Mouse (Mus musculus) activated CD4-positive, CD25-positive, alpha-beta regulatory T cell, adult 9 weeks (primary cell): ENCODE data around the gene Slc17a3. TPM values are rescaled to one million over a fixed set of nuclear protein-coding genes. Genes with fewer than 3 reads are reported as not detected.

Source experiments
- polyA plus RNA-seq: library from polyadenylated mRNA; unstranded; fragments of 100-300 nt; shearing (Covaris generic); gene quantifications from one replicate; pipeline ENCODE4 v1.2.1, GENCODE M21; 2017

The Slc17a3 gene
- polyA plus RNA-seq = not detected

DNA sequence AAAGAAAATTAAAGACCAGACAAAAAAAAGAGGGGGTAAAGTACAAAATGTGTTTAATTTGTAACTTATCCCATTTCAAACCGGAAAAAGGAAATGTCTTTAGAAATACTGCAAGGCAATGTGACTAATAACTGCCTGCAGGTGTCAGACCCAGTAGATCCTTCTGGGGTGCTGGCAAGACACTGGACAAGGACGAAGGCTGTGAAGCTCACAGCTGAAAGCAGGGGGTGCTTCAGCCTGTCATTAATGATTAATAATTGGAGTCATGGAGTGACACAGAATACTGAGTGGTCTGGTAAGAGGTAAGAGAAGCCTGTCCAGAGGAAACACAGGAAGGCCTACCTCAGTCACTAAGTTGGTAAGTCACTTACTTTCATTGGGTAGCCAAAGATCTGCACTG, at the start of gene Slc17a3:
TSS of gene Slc17a3 (plus strand) at position 127 of the 400 bp plus-strand sequence.

DNA sequence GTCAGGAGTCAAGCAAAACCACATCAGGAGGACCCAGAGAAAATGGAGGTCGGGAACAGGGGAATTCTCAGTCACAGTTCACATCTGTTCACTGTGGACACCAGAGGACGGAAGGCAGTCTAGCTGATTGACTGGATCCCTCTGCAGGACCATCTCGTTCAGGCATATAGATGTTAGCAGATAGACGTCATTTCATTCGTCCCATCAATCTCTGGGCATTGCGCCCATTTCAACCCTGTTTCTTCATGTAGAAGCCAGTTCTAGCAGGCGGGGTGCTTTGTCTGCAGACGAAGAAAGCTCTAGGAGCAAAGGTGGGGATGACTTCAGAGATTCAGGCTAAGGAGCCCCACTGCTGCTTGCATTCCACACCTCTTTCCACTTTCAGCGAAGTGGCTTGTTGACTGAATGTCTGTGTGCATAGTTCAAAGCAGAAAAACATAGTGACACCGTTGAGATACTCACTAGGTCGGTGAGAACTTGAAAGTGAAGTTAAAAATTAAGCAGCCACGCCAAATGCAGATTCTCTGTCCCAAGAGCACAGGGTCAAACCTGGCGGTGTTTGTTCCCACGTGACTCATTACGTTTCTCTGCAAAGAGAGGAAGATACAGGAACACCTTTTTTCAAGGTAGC, 32.7 kb upstream of the Slc17a3 start, which contains the start of gene Slc17a2:
TSS of gene Slc17a2 (plus strand) at position 572 of the 631 bp plus-strand sequence.

DNA sequence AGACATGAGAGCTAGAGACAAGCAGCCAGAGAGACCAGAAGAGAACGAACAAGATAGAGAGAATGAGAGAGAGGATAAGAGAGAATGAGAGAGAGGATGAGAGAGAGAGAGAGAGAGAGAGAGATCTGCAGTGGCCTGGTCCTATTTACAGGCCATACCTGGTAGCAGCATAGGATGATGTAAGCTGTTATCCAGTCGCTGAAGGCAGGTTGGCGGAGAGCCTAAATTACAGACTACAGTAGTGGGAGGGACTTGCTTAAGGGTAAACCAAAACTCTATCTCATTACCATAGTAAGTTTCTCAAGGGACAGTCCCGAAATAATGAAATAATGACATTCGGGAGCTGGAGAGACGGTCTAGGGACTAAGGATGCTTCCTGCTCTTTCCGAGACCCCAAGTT, 28.2 kb downstream of the Slc17a3 start, which contains the start of gene Slc17a1:
TSS of gene Slc17a1 (plus strand) at position 346 of the 400 bp plus-strand sequence.

Other genes with a start within 250 kb of the Slc17a3 start
- 5.0 TPM for gene Hist1h2be, start 218.3 kb upstream of the Slc17a3 start, polyA plus RNA-seq
- 15.3 TPM for gene Hist1h1e, start 216.9 kb upstream of the Slc17a3 start, polyA plus RNA-seq
- gene Hist1h2ac, start 155.5 kb upstream of the Slc17a3 start, polyA plus RNA-seq = 0.24 TPM
- 13.7 TPM for gene Hist1h2bc, start 155.2 kb upstream of the Slc17a3 start, polyA plus RNA-seq
- not detected for gene Hist1h1t, start 143.6 kb upstream of the Slc17a3 start, polyA plus RNA-seq
- 4.1 TPM for gene Hist1h4c, start 141.0 kb upstream of the Slc17a3 start, polyA plus RNA-seq
- 0.76 TPM for gene Hfe, start 128.6 kb upstream of the Slc17a3 start, polyA plus RNA-seq
- gene Hist1h1c, start 100.6 kb upstream of the Slc17a3 start, polyA plus RNA-seq = 15.9 TPM
- gene Hist1h3c, start 93.8 kb upstream of the Slc17a3 start, polyA plus RNA-seq = not detected
- 1.2 TPM for gene Hist1h2bb, start 92.7 kb upstream of the Slc17a3 start, polyA plus RNA-seq
- 2.7 TPM for gene Hist1h2ab, start 88.3 kb upstream of the Slc17a3 start, polyA plus RNA-seq
- not detected for gene Hist1h3b, start 87.2 kb upstream of the Slc17a3 start, polyA plus RNA-seq
- gene Hist1h4b, start 82.4 kb upstream of the Slc17a3 start, polyA plus RNA-seq = 18.1 TPM
- not detected for gene Hist1h4a, start 78.2 kb upstream of the Slc17a3 start, polyA plus RNA-seq
- 2.4 TPM for gene Hist1h3a, start 77.0 kb upstream of the Slc17a3 start, polyA plus RNA-seq
- 1.8 TPM for gene Hist1h1a, start 75.8 kb upstream of the Slc17a3 start, polyA plus RNA-seq
- not detected for gene Trim38, start 69.5 kb upstream of the Slc17a3 start, polyA plus RNA-seq
- gene Slc17a2, start 32.4 kb upstream of the Slc17a3 start, polyA plus RNA-seq = not detected
- gene Slc17a1, start 28.3 kb downstream of the Slc17a3 start, polyA plus RNA-seq = not detected
- not detected for gene Slc17a4, start 75.6 kb downstream of the Slc17a3 start, polyA plus RNA-seq
- not detected for gene Hist1h2ba, start 94.7 kb downstream of the Slc17a3 start, polyA plus RNA-seq
- gene Hist1h2aa, start 95.0 kb downstream of the Slc17a3 start, polyA plus RNA-seq = not detected
- gene Scgn, start 151.8 kb downstream of the Slc17a3 start, polyA plus RNA-seq = not detected